Mouse (Mus musculus) kidney, postnatal 36 days (tissue): Measurements from ENCODE around the gene Poln.

Source experiments
- DNase-seq, 2 experiments: peaks; one replicate each; pipeline ENCODE4 v3.0.0; 2021 to 2022; ENCODE audit warnings: mixed read lengths in 2 of 2

Gene Poln

DNA sequence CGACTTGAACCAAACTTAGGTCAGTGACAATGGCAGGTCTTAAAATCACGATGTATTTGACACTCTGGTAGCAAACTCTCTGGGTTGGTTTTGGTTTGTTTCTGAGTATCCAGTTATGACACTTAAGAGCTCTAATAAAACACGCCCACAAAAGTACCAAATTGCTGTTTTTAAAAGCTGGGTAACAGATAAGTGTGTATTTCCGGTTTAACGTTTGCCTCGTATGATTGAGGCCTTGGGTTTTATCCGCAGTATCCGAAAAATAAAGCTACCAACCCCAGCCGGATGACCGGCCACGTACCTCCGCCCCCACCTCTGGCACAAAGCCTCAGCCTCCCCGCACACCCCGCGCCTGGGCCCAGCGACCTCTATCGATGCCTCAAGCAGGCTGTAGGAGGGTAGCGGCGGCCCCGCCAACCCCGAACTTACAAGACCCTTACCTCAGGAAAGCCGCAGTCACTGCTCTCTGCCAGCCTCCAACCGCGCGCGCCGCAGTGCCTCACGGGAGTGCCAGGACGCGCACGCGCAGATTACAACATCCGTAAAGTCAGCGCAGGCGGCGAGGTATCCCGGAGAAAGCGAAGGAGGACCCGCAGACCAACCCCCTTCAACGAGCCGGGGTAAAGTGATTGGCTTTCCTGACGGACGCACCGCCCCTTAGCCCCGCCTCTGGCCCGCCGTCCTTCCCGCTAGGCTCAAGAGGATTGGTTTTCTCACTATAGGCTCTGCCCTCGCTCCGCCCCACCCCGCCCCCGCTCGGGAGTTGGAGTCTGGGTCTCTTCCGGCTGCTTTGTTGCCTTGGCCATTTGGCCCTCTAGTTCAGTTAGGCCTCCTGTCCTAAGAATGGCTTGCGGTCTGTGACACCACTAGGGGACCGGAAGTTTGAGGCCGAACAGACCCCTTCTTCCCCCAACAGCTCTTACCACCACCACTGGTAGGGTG is at the start of gene Poln, which contains the start of gene Haus3:
Poln (minus strand) TSS at position 499 of the 942 bp plus-strand sequence.
Haus3 (minus strand) TSS at position 578 of the 942 bp plus-strand sequence.
- DNase-seq = peak; percentile 98 to 99

DNA sequence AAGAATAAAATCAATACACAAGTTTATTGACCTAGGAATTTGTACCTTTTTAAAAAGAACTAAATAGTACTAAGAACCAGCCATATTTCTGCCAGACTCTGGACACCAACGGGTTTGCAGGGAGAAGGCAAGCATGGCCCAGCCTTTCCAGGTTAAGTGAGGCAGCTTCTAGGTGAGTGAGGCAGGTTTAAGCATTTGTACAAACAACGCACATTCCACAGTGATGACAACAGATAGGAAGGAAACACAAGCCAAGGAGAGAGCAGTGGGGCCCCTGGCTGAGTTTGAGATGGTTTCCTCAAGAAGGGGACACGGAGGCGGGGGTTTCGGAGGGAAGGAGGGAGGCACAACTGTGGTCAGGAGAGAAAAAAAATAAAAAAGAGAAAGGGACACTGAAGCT is 49.4 kb upstream of the Poln start:
- DNase-seq = no peak

DNA sequence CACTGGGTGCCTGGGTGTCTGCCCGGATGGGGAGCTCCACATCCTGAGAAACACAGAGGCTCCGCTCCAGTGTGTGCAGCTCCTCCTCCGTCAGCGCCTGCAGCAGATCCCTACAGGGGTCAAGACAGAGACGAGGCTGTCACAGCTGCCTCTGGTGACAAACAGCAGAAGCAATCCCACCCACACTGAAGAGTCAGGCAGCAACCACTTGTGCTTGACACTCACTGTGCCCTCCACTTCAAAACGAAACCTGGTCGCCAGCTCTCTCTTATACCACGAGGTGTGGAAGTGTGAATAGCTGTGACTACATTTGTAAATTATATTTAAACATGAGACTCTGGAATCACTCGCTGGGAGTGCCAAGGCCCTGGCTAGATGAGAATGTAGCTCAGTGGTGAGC is 48.5 kb upstream of the Poln start:
- DNase-seq = no peak

DNA sequence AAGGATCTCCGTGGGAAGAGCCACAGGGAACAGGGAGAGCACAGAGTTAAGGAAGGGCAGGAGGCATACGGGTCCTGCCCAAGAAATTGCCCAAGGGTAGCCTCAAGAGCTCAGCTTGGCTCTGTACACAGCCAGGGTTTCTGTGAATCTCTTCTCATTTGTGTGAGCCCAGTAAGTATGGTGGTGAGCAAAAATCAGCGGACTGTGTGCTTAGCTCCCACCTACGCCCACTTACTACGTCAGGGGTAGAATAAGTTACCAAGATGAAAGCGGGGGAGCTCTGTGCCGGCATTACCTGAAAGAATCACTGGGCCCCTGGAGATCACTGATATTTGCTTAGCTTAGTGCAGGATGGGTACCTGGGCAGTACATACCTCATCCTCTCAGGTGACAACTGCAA is 46.8 kb upstream of the Poln start:
- DNase-seq = no peak

DNA sequence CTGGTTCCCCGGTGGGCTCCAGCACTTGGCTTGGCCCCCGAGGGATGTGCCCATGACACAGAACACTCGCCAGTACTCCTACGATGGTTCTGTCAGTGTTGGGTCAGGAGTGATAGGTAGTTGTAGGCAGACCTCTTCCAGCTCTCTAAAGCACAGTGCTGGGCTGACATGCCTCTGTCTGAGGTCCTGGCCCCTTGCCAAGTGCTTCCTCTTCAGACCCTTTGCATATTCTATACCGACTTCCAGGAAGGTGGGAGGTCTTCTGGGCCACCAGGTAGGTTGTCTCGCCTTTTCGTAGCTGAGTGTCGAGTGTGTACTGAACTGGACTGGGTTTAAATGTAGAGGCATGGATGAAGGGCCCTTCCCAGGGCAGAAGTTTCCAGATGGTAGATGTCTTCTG is 44.4 kb upstream of the Poln start:
- DNase-seq = no peak

DNA sequence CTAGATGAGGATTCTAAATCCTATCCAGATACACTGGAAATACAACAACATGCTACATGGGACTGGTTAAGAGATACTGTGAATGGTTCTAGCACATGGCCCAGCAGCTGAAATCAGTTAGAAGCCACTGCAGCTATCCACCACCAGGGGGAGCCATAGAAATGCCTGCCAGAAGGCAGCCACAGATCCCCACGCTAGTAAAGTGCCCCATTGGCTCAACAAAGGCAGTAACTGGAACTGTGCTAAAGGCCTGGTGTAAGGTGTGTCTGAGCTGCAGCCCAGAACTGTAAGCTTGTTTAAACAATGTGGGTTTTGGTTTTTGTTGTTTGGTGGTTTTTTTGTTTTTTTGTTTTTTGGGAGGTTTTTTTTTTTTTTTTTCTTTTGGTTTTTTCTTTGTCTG is 41.0 kb upstream of the Poln start:
- DNase-seq = peak; percentile 70 to 85

DNA sequence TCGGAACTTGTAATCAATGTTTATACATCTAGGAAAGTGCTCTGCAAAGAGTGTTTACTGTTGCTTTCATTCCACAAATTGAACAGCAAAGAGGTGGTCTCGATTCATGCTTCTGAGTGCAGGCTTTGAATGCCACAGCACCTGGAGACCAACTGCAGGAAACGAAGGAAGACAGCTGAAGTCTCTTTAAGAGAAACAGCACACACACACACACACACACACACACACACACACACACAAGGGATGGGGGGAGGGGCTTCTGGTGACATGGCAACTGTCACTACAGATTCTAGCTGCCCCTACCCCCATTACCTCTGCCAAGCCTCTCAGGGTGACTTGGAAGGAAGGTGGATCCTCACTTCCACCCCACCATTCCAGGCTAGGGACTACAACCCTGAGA is 38.3 kb upstream of the Poln start:
- no peak for DNase-seq

DNA sequence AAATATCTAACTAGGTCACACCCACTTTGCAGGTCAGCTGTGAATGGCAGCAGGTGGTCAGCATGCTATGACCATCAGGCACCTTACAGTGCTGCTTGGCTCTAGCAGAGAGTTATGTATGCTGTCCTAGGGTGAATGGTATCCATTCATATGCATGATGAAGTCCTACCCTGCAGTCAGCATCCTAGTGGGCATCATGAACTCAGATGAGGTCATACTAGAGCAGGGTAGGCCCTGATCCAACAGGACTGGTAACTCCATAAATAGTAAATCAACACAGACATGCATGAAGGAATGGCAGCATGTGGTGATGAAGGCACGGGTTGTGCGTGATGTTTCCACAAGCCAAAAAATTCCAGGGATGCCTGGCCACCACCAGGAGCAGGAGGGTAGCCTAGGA is 36.5 kb upstream of the Poln start:
- no peak for DNase-seq

DNA sequence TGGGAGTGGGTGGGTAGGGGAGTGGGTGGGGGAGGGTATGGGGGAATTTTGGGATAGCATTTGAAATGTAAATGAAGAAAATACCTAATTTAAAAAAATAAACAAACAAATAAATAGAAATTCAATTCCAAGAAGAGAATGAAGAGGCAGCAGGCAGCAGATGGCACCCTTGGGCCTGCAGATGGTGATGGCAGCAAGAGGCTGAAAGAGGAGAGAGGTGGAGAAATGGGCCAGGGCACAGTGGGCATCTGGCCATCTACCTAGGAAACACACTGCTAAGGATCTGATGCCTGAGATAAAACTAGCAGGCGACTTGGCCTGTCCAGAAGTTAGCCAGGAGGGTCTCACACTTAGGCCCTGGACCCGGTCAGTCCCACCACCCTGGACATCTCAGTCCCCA is 35.7 kb upstream of the Poln start:
- no peak for DNase-seq

DNA sequence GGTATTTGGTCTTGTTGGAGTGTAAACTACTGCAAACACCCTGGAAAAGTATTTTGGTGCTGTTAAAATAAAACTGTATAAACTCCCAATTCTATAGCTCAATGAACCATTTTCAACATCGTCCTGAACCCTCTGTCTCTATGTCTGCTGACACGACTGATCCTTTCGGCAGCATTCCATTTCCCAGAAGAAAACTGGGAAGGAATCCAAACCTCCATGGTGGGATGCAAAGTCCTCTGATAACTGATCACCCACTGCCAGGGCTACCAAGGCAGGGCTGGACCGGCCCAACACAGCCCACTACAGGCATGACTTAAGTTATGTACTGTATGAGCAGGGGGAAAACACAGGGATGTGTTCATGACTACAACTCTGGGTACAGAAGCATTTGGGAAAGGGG is 32.8 kb upstream of the Poln start:
- peak in 1 of 2 experiments; percentile 39 for DNase-seq

DNA sequence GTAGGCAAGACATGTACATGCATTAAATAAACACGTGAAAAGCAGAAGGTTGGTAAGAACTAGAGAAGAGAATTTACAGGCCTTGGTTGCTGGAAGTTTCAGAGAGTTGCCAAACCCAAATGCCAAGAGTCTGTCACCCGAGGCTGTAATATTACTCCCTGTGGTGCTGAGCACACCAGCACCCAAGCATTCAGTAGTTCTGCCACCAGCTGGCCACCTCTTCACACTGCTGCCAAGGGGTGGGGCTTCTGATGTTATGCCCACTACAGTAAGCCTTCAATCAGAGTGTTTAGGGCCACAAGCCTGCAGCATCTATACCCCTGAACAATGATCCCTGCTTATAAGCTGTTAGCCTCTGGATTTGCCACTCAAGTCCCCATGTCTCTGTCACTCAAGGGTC is 32.1 kb upstream of the Poln start:
- peak; percentile 46 to 65 for DNase-seq

DNA sequence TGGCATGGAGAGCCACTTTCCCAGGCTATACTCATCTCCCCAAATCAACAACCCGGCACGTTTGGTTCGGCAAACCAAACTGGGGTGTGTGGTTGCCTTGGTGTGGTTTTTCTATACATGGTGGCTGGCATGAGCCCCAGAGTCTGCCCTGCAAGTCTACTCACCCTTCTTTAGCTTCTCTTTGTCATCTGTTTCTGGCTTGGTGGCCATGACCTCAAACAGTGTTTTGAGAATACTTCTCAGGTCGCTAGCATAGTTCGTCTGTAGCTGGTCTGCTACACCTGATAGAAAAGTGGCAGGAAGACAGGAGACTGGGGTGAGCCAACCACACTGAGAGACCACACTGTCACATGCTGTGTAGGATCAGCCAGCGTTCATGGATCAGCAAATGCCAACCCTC is 29.4 kb upstream of the Poln start:
- no peak for DNase-seq

DNA sequence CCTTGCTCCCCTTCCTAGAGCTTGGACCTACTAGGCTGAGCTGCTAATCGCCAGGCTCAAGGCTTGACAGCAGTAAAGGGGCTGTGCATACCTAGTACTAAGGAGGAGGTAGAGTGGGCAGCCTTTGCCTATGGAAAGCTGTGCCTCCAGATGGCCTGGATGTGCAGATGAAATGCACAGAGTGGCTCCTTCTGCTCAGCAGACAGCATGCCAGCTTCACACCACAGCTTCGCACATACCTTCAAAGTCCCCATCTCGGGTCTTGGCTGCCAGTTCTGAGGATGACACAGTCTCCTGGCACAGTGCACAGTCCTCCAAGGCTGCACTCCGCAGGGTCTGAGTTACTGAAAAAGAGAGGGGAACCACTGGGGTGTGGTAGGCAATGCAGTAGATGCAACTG is 28.0 kb upstream of the Poln start:
- no peak for DNase-seq

DNA sequence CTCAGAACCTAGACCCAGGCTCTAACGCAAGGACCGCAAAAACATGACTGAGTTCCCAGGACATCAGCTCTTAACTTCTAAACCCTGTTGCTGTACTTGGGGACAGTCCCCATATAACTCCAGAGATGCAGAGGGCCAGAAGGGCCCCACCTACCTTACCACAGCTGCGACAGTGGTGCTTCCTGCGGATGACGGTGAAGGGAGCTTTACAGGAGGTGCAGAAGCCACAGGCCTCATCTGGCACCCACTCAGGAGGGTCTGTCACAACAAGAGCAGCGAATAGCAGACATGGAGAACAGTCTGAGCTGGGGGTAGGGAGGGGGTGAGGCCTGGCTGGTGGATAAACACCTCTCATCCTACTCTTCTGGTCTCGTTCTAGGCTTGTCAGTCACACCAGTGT is 27.2 kb upstream of the Poln start:
- no peak for DNase-seq

DNA sequence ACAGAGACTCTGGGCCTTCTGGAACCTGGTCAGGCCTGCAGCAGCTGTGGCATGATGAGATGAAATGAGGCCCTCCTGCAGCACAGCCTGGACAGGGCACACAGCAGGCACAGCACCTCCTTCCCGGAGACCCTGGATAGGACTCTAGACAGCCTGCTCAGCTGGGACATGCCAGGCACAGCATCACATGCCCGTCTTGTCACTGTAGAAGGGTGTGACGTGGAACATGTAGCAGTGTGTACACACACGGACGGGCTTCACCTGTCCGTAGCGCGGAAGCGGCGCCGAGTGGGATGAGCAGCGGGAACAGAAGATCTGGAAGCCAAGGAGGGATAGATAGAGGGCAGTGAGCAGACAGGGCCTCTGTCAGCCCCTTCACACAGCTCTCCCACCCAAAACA is 26.5 kb upstream of the Poln start:
- DNase-seq = no peak

DNA sequence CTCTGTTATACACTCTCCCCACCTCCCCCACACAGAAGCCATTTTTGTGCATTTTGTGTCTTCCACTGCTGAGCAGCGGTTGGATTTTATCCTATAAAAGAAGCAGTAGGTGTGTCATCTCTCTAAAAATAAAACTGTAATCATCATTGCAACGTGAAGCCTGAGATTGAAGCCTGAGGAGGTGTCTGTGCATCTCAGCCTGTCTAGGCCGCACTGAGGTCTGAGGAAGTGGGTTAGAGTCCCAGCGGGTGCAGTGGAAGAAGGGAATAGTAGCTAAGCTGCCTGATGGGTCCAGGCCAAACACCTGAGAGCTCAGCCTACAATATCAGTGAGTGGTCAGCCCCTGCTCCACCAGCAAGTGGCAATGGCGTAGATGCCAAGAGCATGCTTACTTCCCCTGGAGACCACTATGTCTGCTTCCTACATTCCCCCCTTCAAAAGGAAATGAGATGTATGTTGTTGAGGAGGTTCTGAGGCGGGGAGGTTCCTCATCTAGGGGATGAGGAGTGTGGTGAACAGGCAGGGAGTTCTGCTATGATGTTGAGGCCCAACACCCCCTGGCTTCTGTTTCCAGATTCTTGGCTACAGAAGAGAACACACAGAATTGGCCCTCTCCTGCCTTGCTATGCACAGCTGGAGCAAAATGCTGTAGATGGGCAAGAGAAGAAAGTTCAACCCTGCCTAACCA is 25.9 kb upstream of the Poln start:
- no peak for DNase-seq

DNA sequence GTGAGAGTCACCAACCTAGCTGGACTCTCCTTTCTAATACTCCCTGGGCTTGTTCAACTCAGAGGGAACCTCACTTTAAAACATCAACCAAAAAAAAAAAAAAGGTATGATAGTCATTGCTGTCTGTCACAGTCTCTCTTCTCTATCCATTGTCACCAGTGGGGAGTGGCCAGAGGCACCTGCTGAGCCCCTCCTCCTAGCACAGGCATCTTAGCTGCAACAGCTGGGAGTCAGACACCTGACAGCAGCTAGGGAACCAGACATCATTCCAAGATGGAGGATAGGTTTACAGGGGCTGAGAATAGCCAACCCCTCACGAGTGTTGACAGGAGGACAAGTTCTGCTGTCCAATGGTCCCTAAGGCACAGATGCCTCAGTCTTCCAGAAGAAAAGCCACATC is 25.2 kb upstream of the Poln start:
- no peak for DNase-seq

DNA sequence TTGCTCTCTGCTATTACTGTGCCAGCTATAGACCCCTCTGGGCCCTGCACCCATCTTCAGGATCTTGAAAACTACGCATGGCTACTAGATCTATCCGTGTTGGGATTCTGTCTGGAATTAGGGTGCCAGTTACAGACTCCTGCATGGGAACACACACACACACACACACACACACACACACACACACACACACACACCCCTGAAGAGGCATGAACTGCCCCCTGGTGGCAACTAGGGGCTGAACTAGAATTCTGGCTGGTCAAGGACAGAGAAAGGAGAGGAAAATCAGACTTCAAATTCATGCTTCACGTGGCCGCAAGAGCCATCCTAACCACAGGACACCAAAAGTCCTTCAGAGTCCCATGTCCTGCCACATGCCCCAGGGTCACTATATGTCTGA is 22.6 kb upstream of the Poln start:
- peak; percentile 39 to 70 for DNase-seq

DNA sequence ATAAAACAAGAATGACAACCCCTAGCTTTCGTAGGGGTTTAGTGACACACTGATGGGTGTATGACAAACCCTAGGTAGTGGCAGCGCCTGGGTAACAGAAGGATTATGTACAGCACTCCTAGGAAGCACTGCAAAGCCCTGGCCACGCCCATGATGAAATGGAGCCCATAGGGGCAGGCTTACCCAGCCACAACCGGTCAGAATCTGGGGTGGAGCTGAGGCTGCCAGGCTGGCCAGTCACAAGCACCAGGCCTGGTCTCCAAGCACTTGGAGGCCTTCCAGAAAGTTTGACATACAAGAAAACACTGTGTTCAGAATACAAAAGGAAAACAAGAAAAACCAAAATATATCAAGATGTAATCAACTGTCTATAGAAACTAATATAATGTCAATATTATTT is 21.8 kb upstream of the Poln start:
- peak; percentile 71 to 80 for DNase-seq

DNA sequence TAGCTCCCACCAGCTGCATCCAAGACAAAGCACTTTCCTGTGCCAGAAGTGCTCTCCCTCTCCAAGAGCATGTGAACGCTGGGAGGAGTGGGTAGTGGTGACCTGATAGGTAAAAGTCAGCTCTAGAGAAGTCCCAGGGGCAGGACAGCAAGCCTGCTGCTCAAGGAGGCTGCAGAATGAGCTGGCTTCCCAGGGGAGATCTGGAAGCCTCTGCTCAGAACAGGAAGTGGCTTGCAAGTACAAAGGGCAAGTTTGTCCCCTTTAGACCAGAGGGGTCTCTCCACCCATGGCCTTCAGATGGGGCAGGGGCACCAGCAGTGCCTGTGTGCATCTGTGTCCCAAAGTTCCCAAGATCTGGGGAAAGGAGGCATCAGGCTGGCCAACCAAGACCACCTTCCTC is 20.3 kb upstream of the Poln start:
- DNase-seq = no peak

DNA sequence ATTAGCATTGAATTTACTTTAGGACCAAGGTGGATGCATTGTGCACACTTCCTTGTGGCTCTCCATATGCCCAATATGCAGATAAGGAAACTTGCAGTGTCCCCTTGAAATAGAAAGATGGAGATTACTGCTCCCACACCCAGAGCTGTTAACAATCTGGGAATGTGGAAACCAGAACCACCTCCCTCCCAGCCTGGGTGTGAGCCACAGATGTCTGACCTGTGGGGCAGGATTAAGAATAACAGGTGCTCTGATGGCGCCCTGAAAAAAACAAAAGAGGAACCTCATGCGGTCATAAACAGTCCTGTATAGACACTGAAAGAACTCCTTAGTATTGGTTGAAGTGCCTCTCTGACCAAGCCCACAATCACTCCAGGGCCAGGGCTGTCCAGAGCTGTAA is 19.6 kb upstream of the Poln start:
- DNase-seq = no peak

DNA sequence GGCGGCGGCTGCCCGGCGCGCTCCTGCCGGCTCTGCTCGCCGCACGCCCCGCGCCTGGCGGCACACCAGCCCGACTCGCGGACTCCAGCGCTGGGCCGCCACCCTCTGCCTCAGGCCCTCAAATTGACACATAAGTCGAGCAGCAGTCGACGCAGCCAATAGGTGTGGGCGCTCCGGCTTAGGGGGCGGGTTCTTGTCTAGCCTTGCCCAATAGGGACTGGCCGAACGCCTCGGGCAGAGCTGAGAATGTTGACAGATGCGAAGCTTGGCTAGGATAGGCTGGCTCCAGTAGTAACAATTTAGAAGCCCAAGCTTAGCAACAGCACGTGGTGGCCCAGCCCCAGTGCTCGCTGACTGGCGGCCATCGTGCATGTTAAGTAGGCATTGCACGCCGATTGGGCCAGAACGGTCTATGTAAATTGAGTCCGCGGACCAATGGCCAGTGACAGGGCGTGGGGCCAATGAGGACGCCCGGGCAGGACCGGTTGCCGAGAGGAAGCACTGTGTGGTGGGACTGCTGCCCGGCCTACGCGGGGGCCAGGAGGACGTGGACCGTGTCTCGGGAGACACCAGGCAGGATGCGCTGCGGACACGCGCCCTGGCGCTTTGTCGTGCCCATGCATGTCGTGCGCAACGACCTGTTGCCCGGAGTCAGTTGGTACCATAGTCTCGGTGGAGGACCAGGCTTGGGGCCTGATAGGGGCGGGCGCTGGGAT is 18.5 kb upstream of the Poln start, which contains the start of gene Mxd4:
Mxd4 (minus strand) TSS at position 120 of the 716 bp plus-strand sequence.
- peak; percentile 99 to 100 for DNase-seq

DNA sequence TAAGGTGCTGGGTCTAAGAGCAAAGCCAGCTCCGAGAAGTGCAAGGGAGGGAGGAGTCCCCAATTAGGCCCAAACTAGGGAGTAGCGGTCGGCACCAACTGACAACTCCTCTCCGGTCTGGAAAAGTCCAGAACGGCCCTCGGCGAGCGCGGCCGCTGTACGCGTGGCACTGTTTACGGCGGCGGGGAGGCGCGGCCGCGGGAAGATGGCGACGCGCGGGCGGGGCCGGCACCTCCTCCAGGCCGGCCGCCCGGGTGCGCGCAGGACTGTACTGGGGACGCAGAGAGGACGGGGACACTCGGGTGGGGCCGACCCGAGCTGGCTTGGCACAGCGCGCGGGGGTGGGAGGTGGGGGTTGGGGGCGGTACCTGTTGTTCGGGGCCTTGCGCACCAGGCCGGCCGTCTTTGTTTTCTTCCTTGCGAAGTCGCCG is 17.7 kb upstream of the Poln start:
- peak; percentile 76 to 84 for DNase-seq
